Mouse (Mus musculus): ENCODE data around the gene Csnk1d. TPM values are rescaled to one million over a fixed set of nuclear protein-coding genes. Genes with fewer than 3 reads are reported as not detected.

Csnk1d gene
- polyA plus RNA-seq, 1 experiment, result 79.2 TPM

DNA sequence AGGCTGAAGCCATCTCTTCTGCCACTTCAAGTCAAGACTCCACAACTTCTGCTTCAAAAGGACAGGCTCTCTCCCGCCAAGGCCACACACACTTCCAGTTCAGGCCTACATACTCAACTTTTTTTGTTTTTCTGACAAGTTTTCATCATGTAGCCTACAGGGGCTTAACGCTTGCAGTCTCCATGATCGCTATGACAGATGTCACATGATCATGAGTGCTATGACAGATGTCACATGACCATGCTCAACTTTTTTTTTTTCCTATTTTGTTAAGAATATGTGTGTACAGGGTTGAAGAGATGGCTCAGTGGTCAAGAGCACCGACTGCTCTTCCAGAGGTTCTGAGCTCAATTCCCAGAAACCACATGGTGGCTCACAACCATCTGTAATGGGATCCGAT is 73.4 kb downstream of the Csnk1d start:
- no peaks in the 10 kb centered on the region for H3K27me3 ChIP-seq (ENCODE audit: control insufficient read depth, insufficient read depth, insufficient read length)
- TF ChIP-seq MYOD1 (IDR thresholded peaks at IDR 0.05; ENCODE audit: control insufficient read depth, insufficient read length, low read depth) (no peak), FOSL1 (IDR thresholded peaks at IDR 0.05; ENCODE audit: insufficient read depth, low read length, poor library complexity, severe bottlenecking) (no peak), CEBPB (IDR thresholded peaks at IDR 0.05; ENCODE audit: low read depth) (no peak), MYOG (IDR thresholded peaks at IDR 0.05; ENCODE audit: control insufficient read depth, extremely low read depth, insufficient read length) (no peak), USF1 (IDR thresholded peaks at IDR 0.05; ENCODE audit: low read depth) (no peak), CTCF (IDR thresholded peaks at IDR 0.05; ENCODE audit: control insufficient read depth, insufficient read depth, insufficient read length) (no peak), MAX (IDR thresholded peaks at IDR 0.05) (no peak)
- no peaks in the 10 kb centered on the region for H3K79me3 ChIP-seq (ENCODE audit: low read depth)
- H3K4me3 ChIP-seq (ENCODE audit: insufficient read depth, poor library complexity, severe bottlenecking), result no peak overlapping the region
- no peaks in the 10 kb centered on the region for H3K79me2 ChIP-seq (ENCODE audit: control insufficient read depth, insufficient read depth)
- H3ac ChIP-seq (ENCODE audit: control insufficient read depth, insufficient read length, low read depth), result no peak overlapping the region
- H3K36me3 ChIP-seq (ENCODE audit: control insufficient read depth, insufficient read depth), result peaks cover 34% of the 10 kb centered on the region

DNA sequence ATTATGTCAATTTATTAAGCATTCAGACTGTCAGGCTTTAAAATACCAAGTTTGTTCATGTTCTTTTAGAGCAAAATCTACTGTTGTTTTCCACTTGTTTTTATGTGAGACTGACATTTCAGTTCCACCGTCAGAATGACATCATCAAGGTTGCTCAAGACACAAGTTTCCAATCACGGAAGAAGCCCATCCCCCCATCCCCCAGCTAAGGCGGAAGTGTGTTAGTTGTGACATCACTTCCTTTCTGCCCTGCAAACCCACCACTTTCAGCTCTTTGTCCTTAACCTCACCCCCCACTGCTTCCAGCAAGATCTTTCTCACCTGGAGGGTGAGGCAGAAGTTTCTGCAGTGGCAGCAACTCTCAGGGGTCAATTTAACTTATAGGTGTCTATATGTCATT is 74.7 kb downstream of the Csnk1d start:
- no peaks in the 10 kb centered on the region for H3K79me3 ChIP-seq (ENCODE audit: low read depth)
- H3ac ChIP-seq (ENCODE audit: control insufficient read depth, insufficient read length, low read depth), result no peak overlapping the region
- H3K4me3 ChIP-seq (ENCODE audit: insufficient read depth, poor library complexity, severe bottlenecking), result no peak overlapping the region
- peaks cover 34% of the 10 kb centered on the region for H3K36me3 ChIP-seq (ENCODE audit: control insufficient read depth, insufficient read depth)
- H3K79me2 ChIP-seq (ENCODE audit: control insufficient read depth, insufficient read depth), result no peaks in the 10 kb centered on the region
- no peaks in the 10 kb centered on the region for H3K27me3 ChIP-seq (ENCODE audit: control insufficient read depth, insufficient read depth, insufficient read length)
- no peak for TF ChIP-seq MYOG (IDR thresholded peaks at IDR 0.05; ENCODE audit: control insufficient read depth, extremely low read depth, insufficient read length)
- TF ChIP-seq FOSL1 (IDR thresholded peaks at IDR 0.05; ENCODE audit: insufficient read depth, low read length, poor library complexity, severe bottlenecking), result no peak
- TF ChIP-seq CEBPB (IDR thresholded peaks at IDR 0.05; ENCODE audit: low read depth), result no peak
- no peak for TF ChIP-seq USF1 (IDR thresholded peaks at IDR 0.05; ENCODE audit: low read depth)
- no peak for TF ChIP-seq MYOD1 (IDR thresholded peaks at IDR 0.05; ENCODE audit: control insufficient read depth, insufficient read length, low read depth)
- no peak for TF ChIP-seq CTCF (IDR thresholded peaks at IDR 0.05; ENCODE audit: control insufficient read depth, insufficient read depth, insufficient read length)
- TF ChIP-seq MAX (IDR thresholded peaks at IDR 0.05), result no peak

DNA sequence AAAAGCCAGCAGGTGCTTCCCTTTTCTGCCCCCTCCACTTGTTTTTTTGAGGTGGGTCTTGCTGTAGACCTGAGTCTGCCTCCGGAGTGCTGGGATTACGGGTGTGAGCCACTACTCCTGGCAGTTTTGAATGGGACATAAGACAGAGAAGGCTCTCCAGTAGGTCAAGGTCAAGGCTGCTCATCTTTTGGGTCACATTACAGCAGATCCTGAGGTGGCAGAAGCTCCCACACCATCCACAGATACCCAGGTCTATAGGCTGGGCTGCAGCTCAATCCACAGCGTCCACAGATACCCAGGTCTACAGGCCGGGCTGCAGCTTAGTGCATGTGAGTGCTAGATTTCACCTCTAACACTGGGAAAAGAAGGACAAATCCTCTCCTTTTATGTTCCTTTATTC is 77.3 kb downstream of the Csnk1d start:
- Histone ChIP-seq H3K4me3 (ENCODE audit: insufficient read depth, poor library complexity, severe bottlenecking) (no peak overlapping the region), H3K79me3 (ENCODE audit: low read depth) (no peaks in the 10 kb centered on the region), H3K36me3 (ENCODE audit: control insufficient read depth, insufficient read depth) (peaks cover 22% of the 10 kb centered on the region), H3K27me3 (ENCODE audit: control insufficient read depth, insufficient read depth, insufficient read length) (no peaks in the 10 kb centered on the region), H3K79me2 (ENCODE audit: control insufficient read depth, insufficient read depth) (no peaks in the 10 kb centered on the region), H3ac (ENCODE audit: control insufficient read depth, insufficient read length, low read depth) (no peak overlapping the region)
- TF ChIP-seq USF1 (IDR thresholded peaks at IDR 0.05; ENCODE audit: low read depth) (no peak), MYOD1 (IDR thresholded peaks at IDR 0.05; ENCODE audit: control insufficient read depth, insufficient read length, low read depth) (no peak), FOSL1 (IDR thresholded peaks at IDR 0.05; ENCODE audit: insufficient read depth, low read length, poor library complexity, severe bottlenecking) (no peak), MAX (IDR thresholded peaks at IDR 0.05) (no peak), MYOG (IDR thresholded peaks at IDR 0.05; ENCODE audit: control insufficient read depth, extremely low read depth, insufficient read length) (no peak), CTCF (IDR thresholded peaks at IDR 0.05; ENCODE audit: control insufficient read depth, insufficient read depth, insufficient read length) (no peak), CEBPB (IDR thresholded peaks at IDR 0.05; ENCODE audit: low read depth) (no peak)

Other genes starting within 250 kb of the Csnk1d start
- 774 TPM for gene Hmga1b, start 228.5 kb downstream of the Csnk1d start, polyA plus RNA-seq (2012; fragmentation: generic; extraction: Trizol)
- 17.6 TPM for gene Rfng, start 207.1 kb downstream of the Csnk1d start, polyA plus RNA-seq (2012; fragmentation: generic; extraction: Trizol)
- 187 TPM for gene Gps1, start 207.1 kb downstream of the Csnk1d start, polyA plus RNA-seq (2012; fragmentation: generic; extraction: Trizol)
- gene Dus1l, start 194.9 kb downstream of the Csnk1d start, polyA plus RNA-seq (2012; fragmentation: generic; extraction: Trizol), result 64.7 TPM
- gene Fasn, start 166.8 kb downstream of the Csnk1d start, polyA plus RNA-seq (2012; fragmentation: generic; extraction: Trizol), result 199 TPM
- 1.1 TPM for gene Ccdc57, start 58.5 kb downstream of the Csnk1d start, polyA plus RNA-seq (2012; fragmentation: generic; extraction: Trizol)
- gene Slc16a3, start 42.9 kb downstream of the Csnk1d start, polyA plus RNA-seq (2012; fragmentation: generic; extraction: Trizol), result 0.89 TPM
- not detected for gene Cd7, start 48.1 kb upstream of the Csnk1d start, polyA plus RNA-seq (2012; fragmentation: generic; extraction: Trizol)
- gene Sectm1b, start 72.2 kb upstream of the Csnk1d start, polyA plus RNA-seq (2012; fragmentation: generic; extraction: Trizol), result not detected
- not detected for gene Sectm1a, start 89.9 kb upstream of the Csnk1d start, polyA plus RNA-seq (2012; fragmentation: generic; extraction: Trizol)
- 0.04 TPM for gene Tex19.2, start 127.3 kb upstream of the Csnk1d start, polyA plus RNA-seq (2012; fragmentation: generic; extraction: Trizol)
- gene Tex19.1, start 154.8 kb upstream of the Csnk1d start, polyA plus RNA-seq (2012; fragmentation: generic; extraction: Trizol), result 0.02 TPM
- not detected for gene Uts2r, start 168.9 kb upstream of the Csnk1d start, polyA plus RNA-seq (2012; fragmentation: generic; extraction: Trizol)
- 5.4 TPM for gene Hexdc, start 213.1 kb upstream of the Csnk1d start, polyA plus RNA-seq (2012; fragmentation: generic; extraction: Trizol)
- gene Ogfod3, start 213.4 kb upstream of the Csnk1d start, polyA plus RNA-seq (2012; fragmentation: generic; extraction: Trizol), result 10.8 TPM
- 23.8 TPM for gene Cybc1, start 238.0 kb upstream of the Csnk1d start, polyA plus RNA-seq (2012; fragmentation: generic; extraction: Trizol)
- gene Narf, start 245.9 kb upstream of the Csnk1d start, polyA plus RNA-seq (2012; fragmentation: generic; extraction: Trizol), result 4.0 TPM

All from C2C12 (cell line).